Mouse (Mus musculus): ENCODE data around the gene Acadl. TPM values are rescaled to one million over a fixed set of nuclear protein-coding genes. Genes with fewer than 3 reads are reported as not detected.
A peak's percentile ranks its signal among the peaks of the same experiment; 100 is the strongest.

The Acadl gene
- polyA plus RNA-seq, 1 experiment: 141 TPM

- TF ChIP-seq SRF (IDR thresholded peaks at IDR 0.05; ENCODE audit: control insufficient read depth, insufficient read length, low read depth) (no peak), POLR2A (IDR thresholded peaks at IDR 0.05; ENCODE audit: insufficient read length, low read depth) (no peak), MYOG (IDR thresholded peaks at IDR 0.05; ENCODE audit: control insufficient read depth in 1 of 3, insufficient read depth in 1 of 3, insufficient read length in 2 of 3, low read depth in 2 of 3) (no peak), CEBPB (IDR thresholded peaks at IDR 0.05; ENCODE audit: insufficient read depth, poor library complexity, severe bottlenecking) (no peak), TCF12 (IDR thresholded peaks at IDR 0.05; ENCODE audit: insufficient read depth, poor library complexity, severe bottlenecking) (no peak), E2F4 (IDR thresholded peaks at IDR 0.05; ENCODE audit: insufficient read depth) (no peak)
- H3K79me2 ChIP-seq (ENCODE audit: control insufficient read depth, insufficient read depth): peaks cover 35% of the 10 kb centered on the region
- H3K36me3 ChIP-seq (ENCODE audit: control insufficient read depth, insufficient read depth): peaks cover 5% of the 10 kb centered on the region
- no peak overlapping the region for H3K4me3 ChIP-seq
- no peaks in the 10 kb centered on the region for H3K27me3 ChIP-seq (ENCODE audit: control insufficient read depth, insufficient read depth, insufficient read length)
- H3K4me2 ChIP-seq (ENCODE audit: low read depth): peak overlapping the region; percentile 56
- H3ac ChIP-seq (ENCODE audit: control insufficient read depth, insufficient read length): no peak overlapping the region
Measured at GRCm38 (mm10) chr1:66863741-66864495, 841 bp upstream of the Acadl start.

DNA sequence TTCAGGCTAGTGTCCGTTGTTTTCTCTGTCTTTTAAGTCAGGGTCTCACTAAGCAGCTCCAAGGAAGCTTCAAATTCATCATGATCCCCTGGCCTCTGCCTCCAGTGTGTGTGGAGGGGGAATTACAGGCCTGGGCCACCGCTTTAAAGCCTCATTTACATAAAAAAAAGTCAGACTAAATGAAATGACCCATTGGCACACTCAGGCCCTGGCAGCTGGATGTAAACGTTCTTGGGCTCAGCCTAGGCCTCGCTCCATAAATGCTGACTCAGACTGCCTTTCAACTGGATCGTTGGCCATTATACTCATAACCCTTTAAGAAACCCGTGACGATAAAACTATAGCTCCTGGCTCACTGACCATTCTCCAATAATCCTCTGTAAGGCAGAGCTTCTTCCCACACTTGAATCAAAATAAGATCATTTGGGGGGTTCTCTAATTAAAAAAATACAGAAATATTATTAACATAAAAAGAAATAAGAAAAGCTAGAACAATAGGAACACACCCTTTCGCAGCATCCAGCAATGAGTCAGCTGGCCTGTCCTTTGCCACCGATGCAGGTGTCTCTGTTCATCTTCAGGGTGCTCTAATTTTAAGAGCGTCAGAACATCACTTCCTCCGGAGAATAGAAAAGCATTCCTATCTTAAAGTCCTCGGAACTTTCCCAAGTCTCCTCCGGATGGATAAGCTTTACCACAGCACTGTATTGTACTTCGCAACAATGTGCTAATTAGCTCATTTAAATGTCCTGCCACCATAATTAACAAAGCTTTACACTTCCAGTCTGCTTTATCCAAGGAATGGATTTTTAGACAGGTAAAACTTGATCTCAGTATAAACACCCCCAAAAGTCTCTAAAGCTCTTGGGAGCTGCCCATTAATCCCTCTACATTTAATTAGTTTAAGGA, 1.1 kb downstream of the Acadl start:
- H3K4me2 ChIP-seq (ENCODE audit: low read depth): peak overlapping the region; percentile 74
- H3K36me3 ChIP-seq (ENCODE audit: control insufficient read depth, insufficient read depth): peaks cover 9% of the 10 kb centered on the region
- TF ChIP-seq REST (IDR thresholded peaks at IDR 0.05; ENCODE audit: insufficient read depth, insufficient read length) (no peak), CEBPB (IDR thresholded peaks at IDR 0.05; ENCODE audit: insufficient read depth, poor library complexity, severe bottlenecking) (no peak), USF1 (IDR thresholded peaks at IDR 0.05; ENCODE audit: low read depth) (no peak), TCF3 (IDR thresholded peaks at IDR 0.05; ENCODE audit: insufficient read length, low read depth) (no peak), POLR2AphosphoS2 (IDR thresholded peaks at IDR 0.05; ENCODE audit: insufficient read length, low read depth) (no peak), MYOG (IDR thresholded peaks at IDR 0.05; ENCODE audit: control insufficient read depth in 1 of 3, insufficient read depth in 1 of 3, insufficient read length in 2 of 3, low read depth in 2 of 3) (no peak), POLR2A (IDR thresholded peaks at IDR 0.05; ENCODE audit: insufficient read length, low read depth) (no peak)
- H3K79me2 ChIP-seq (ENCODE audit: control insufficient read depth, insufficient read depth): peaks cover 43% of the 10 kb centered on the region
- H3ac ChIP-seq (ENCODE audit: control insufficient read depth, insufficient read length): peak overlapping the region; percentile 89
- peak overlapping the region; percentile 74 for H3K4me3 ChIP-seq
- no peaks in the 10 kb centered on the region for H3K27me3 ChIP-seq (ENCODE audit: control insufficient read depth, insufficient read depth, insufficient read length)

DNA sequence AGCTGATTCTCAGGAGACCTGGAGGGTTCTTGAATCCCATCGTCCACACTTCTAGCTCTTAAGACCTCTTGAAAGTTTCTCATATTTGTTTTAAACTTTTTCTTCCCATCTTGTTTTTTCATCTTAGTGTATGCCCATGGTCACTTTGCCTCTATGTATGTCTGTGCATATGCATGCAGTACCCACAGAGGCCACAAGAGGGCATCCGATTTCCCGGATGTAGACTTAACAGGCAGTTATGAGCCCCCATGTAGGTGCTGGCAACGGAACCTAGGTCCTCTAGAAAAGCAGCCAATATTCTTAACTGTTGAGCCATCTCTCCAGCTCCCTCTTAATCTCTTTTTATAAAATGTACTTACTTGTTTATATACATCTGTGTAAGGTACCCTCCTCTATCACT, 15.6 kb downstream of the Acadl start:
- Histone ChIP-seq H3K27me3 (ENCODE audit: control insufficient read depth, insufficient read depth, insufficient read length) (no peaks in the 10 kb centered on the region), H3K4me2 (ENCODE audit: low read depth) (no peak overlapping the region), H3K36me3 (ENCODE audit: control insufficient read depth, insufficient read depth) (peaks cover 12% of the 10 kb centered on the region), H3ac (ENCODE audit: control insufficient read depth, insufficient read length) (no peak overlapping the region), H3K79me2 (ENCODE audit: control insufficient read depth, insufficient read depth) (no peaks in the 10 kb centered on the region), H3K4me3 (no peak overlapping the region)
- TF ChIP-seq MYOD1 (IDR thresholded peaks at IDR 0.05; ENCODE audit: control insufficient read depth in 1 of 3, insufficient read length in 2 of 3, low read depth in 2 of 3) (no peak), USF1 (IDR thresholded peaks at IDR 0.05; ENCODE audit: low read depth) (no peak), POLR2A (IDR thresholded peaks at IDR 0.05; ENCODE audit: insufficient read length, low read depth) (no peak), CEBPB (IDR thresholded peaks at IDR 0.05; ENCODE audit: insufficient read depth, poor library complexity, severe bottlenecking) (no peak), MYOG (IDR thresholded peaks at IDR 0.05; ENCODE audit: control insufficient read depth in 1 of 3, insufficient read depth in 1 of 3, insufficient read length in 2 of 3, low read depth in 2 of 3) (no peak), E2F4 (IDR thresholded peaks at IDR 0.05; ENCODE audit: insufficient read depth) (no peak), MAX (IDR thresholded peaks at IDR 0.05; ENCODE audit: low read depth) (no peak), TCF12 (IDR thresholded peaks at IDR 0.05; ENCODE audit: insufficient read depth, poor library complexity, severe bottlenecking) (no peak), SRF (IDR thresholded peaks at IDR 0.05; ENCODE audit: control insufficient read depth, insufficient read length, low read depth) (no peak), TCF3 (IDR thresholded peaks at IDR 0.05; ENCODE audit: insufficient read length, low read depth) (no peak)

- no peaks in the 10 kb centered on the region for H3K27me3 ChIP-seq (ENCODE audit: control insufficient read depth, insufficient read depth, insufficient read length)
- H3K4me2 ChIP-seq (ENCODE audit: low read depth): no peak overlapping the region
- TF ChIP-seq TCF3 (IDR thresholded peaks at IDR 0.05; ENCODE audit: insufficient read length, low read depth) (no peak), USF1 (IDR thresholded peaks at IDR 0.05; ENCODE audit: low read depth) (no peak), SRF (IDR thresholded peaks at IDR 0.05; ENCODE audit: control insufficient read depth, insufficient read length, low read depth) (no peak), POLR2A (IDR thresholded peaks at IDR 0.05; ENCODE audit: insufficient read length, low read depth) (no peak), POLR2AphosphoS2 (IDR thresholded peaks at IDR 0.05; ENCODE audit: insufficient read length, low read depth) (no peak), REST (IDR thresholded peaks at IDR 0.05; ENCODE audit: insufficient read depth, insufficient read length) (no peak), E2F4 (IDR thresholded peaks at IDR 0.05; ENCODE audit: insufficient read depth) (no peak), MYOG (IDR thresholded peaks at IDR 0.05; ENCODE audit: control insufficient read depth in 1 of 3, insufficient read depth in 1 of 3, insufficient read length in 2 of 3, low read depth in 2 of 3) (no peak)
- no peak overlapping the region for H3K4me3 ChIP-seq
- peaks cover 13% of the 10 kb centered on the region for H3K36me3 ChIP-seq (ENCODE audit: control insufficient read depth, insufficient read depth)
- H3K79me2 ChIP-seq (ENCODE audit: control insufficient read depth, insufficient read depth): no peaks in the 10 kb centered on the region
- H3ac ChIP-seq (ENCODE audit: control insufficient read depth, insufficient read length): no peak overlapping the region
Measured at GRCm38 (mm10) chr1:66845690-66846318, 17.3 kb downstream of the Acadl start.

Measured in myocyte (in vitro differentiated cells).